Mouse (Mus musculus): ENCODE measurements around the gene Gm5148. TPM values are rescaled to one million over a fixed set of nuclear protein-coding genes. Genes with fewer than 3 reads are reported as not detected.

Gene Gm5148
- total and polyA plus RNA-seq, 3 experiments: 1.0 to 147 TPM; not detected in 1

GRCm38 (mm10) chr3:37744050-37744449 is 19.8 kb upstream of the Gm5148 start:
- Histone ChIP-seq H3K36me3 (ENCODE audit: control insufficient read depth in 1 of 2, insufficient read depth in 2 of 2, low read length in 2 of 2) (peaks cover 0 to 32% of the 10 kb centered on the region in 2 experiments; a peak in 2 of 4 replicates), H3K27ac (ENCODE audit: control insufficient read depth, low read depth, low read length) (no peak overlapping the region), H3K27me3 (ENCODE audit: control insufficient read depth in 1 of 2, insufficient read depth in 2 of 2, low read length in 2 of 2) (no peaks in the 10 kb centered on the region), H3K79me2 (ENCODE audit: control insufficient read depth, insufficient read depth, low read length, poor library complexity) (no peaks in the 10 kb centered on the region), H3K4me1 (ENCODE audit: control insufficient read depth in 1 of 2, insufficient read depth in 2 of 2, low read length in 2 of 2) (peaks cover 18 to 32% of the 10 kb centered on the region in 2 experiments), H3K4me3 (ENCODE audit: control insufficient read depth in 1 of 2, insufficient read depth in 1 of 2, low read depth in 2 of 2, low read length in 2 of 2) (no peak overlapping the region), H3K9me3 (replicated peaks; ENCODE audit: insufficient read depth, low read length) (no peaks in the 10 kb centered on the region), H3K9ac (ENCODE audit: control insufficient read depth, low read depth, low read length, poor library complexity, severe bottlenecking) (no peak overlapping the region)
- TF ChIP-seq NRF1 (IDR thresholded peaks at IDR 0.05; ENCODE audit: insufficient read depth, low read depth, low read length, poor library complexity, severe bottlenecking) (no peak), POLR2AphosphoS2 (IDR thresholded peaks at IDR 0.05; ENCODE audit: low read length) (no peak), RCOR1 (IDR thresholded peaks at IDR 0.05; ENCODE audit: low read depth, low read length) (no peak), ETS1 (IDR thresholded peaks at IDR 0.05; ENCODE audit: low read depth, low read length) (no peak), KAT2A (conservative IDR thresholded peaks at IDR 0.05; ENCODE audit: low read depth, low read length) (no peak), BHLHE40 (IDR thresholded peaks at IDR 0.05; ENCODE audit: borderline replicate concordance, low read depth, low read length) (no peak), HCFC1 (IDR thresholded peaks at IDR 0.05; ENCODE audit: low read depth, low read length) (no peak), MAX (IDR thresholded peaks at IDR 0.05; ENCODE audit: low read length) (no peak), GATA1 (IDR thresholded peaks at IDR 0.05; ENCODE audit: low read depth, low read length) (no peak), TBP (IDR thresholded peaks at IDR 0.05; ENCODE audit: low read depth, low read length) (no peak)
- peak; percentile 44 for DNase-seq (ENCODE audit: low read depth, low spot score)

DNA sequence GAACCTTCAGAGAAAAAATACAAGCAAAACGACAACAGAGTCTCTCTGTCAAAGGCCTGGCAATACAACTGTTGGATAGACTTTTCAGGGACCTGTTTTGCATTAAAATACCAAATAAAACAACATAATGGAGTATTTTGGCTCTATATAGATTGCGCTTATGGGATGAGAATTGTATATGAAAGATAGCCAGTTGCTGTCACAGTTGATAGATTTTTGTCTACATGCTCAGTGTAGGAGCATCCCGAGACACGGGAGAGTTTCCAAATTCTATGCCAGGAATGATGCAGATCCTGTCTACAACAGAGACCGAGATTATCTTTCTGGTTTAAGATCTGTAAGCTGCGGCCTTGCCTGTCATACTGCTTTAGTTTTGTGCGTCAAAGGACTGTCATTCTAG is 15.7 kb upstream of the Gm5148 start:
- Histone ChIP-seq H3K27me3 (ENCODE audit: control insufficient read depth in 1 of 2, insufficient read depth in 2 of 2, low read length in 2 of 2) (no peaks in the 10 kb centered on the region), H3K4me3 (ENCODE audit: control insufficient read depth in 1 of 2, insufficient read depth in 1 of 2, low read depth in 2 of 2, low read length in 2 of 2) (no peak overlapping the region), H3K36me3 (ENCODE audit: control insufficient read depth in 1 of 2, insufficient read depth in 2 of 2, low read length in 2 of 2) (peaks cover 0 to 14% of the 10 kb centered on the region in 2 experiments; a peak in 2 of 4 replicates), H3K9ac (ENCODE audit: control insufficient read depth, low read depth, low read length, poor library complexity, severe bottlenecking) (no peak overlapping the region), H3K27ac (ENCODE audit: control insufficient read depth, low read depth, low read length) (no peak overlapping the region), H3K4me1 (ENCODE audit: control insufficient read depth in 1 of 2, insufficient read depth in 2 of 2, low read length in 2 of 2) (peaks cover 6 to 21% of the 10 kb centered on the region in 2 experiments; a peak in 3 of 4 replicates), H3K9me3 (replicated peaks; ENCODE audit: insufficient read depth, low read length) (no peaks in the 10 kb centered on the region), H3K79me2 (ENCODE audit: control insufficient read depth, insufficient read depth, low read length, poor library complexity) (no peaks in the 10 kb centered on the region)
- DNase-seq (ENCODE audit: low read depth, low spot score): no peak
- no peak for TF ChIP-seq MYB (IDR thresholded peaks at IDR 0.05; ENCODE audit: low read depth, low read length)
- TF ChIP-seq GATA1 (IDR thresholded peaks at IDR 0.05; ENCODE audit: low read depth, low read length): no peak
- no peak for TF ChIP-seq MYC (IDR thresholded peaks at IDR 0.05; ENCODE audit: low read depth, low read length)
- TF ChIP-seq ETS1 (IDR thresholded peaks at IDR 0.05; ENCODE audit: low read depth, low read length): no peak

DNA sequence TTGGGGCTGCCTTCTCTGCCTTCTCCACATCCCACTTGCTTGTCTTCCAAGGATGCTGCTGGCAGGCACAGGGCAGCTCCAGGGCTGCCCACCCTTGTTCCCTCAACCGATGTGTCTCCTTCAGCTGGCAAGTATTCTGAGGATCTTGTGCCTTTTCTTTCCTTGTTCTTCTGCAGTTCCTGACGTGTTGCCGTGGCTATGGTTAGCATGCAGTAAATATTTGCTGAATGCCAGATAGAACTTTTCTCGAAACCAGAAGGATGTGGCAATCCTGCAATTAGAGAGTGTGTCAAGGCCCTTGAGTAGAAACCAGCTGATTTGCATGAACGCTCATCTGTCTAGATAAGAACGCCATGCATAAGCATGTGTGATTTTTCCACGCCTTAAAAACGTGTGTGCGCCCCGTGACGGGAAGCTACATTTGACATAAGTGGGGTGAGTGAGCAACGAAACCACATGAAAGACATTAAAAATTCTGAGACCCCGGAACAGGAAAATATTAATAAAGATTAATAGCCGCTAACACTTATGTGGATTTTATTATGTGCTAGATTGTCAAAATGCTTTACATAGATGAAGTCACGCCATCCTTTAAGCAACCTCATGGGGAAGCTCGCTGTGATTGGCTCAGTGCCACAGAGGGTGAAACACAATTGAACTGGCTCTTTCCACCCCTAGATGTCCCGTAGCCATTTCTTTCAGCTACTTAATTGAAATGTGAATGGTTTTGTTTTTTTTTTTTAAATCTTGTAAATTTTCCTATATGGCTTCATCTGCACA is 14.1 kb upstream of the Gm5148 start:
- no peaks in the 10 kb centered on the region for H3K79me2 ChIP-seq (ENCODE audit: control insufficient read depth, insufficient read depth, low read length, poor library complexity)
- TF ChIP-seq BHLHE40 (IDR thresholded peaks at IDR 0.05; ENCODE audit: borderline replicate concordance, low read depth, low read length) (no peak), MXI1 (IDR thresholded peaks at IDR 0.05; ENCODE audit: low read depth, low read length) (no peak), SIN3A (IDR thresholded peaks at IDR 0.05; ENCODE audit: low read length) (no peak), CHD1 (IDR thresholded peaks at IDR 0.05; ENCODE audit: low read depth, low read length) (no peak), E2F4 (IDR thresholded peaks at IDR 0.05; ENCODE audit: borderline replicate concordance, low read depth, low read length) (no peak), GATA1 (IDR thresholded peaks at IDR 0.05; ENCODE audit: low read depth, low read length) (no peak), KAT2A (conservative IDR thresholded peaks at IDR 0.05; ENCODE audit: low read depth, low read length) (no peak), EP300 (IDR thresholded peaks at IDR 0.05; ENCODE audit: low read depth in 1 of 2, low read length in 2 of 2) (no peak), CTCF (IDR thresholded peaks at IDR 0.05 in 2 of 3, conservative IDR thresholded peaks at IDR 0.05 in 1 of 3; ENCODE audit: control insufficient read depth in 1 of 3, insufficient read depth in 1 of 3, low read depth in 2 of 3, low read length in 3 of 3, poor library complexity in 1 of 3, severe bottlenecking in 1 of 3) (no peak), ELF1 (IDR thresholded peaks at IDR 0.05; ENCODE audit: low read depth, low read length) (no peak), MAZ (IDR thresholded peaks at IDR 0.05; ENCODE audit: low read depth, low read length) (no peak), ZC3H11A (IDR thresholded peaks at IDR 0.05; ENCODE audit: low read depth, low read length) (no peak), TBP (IDR thresholded peaks at IDR 0.05; ENCODE audit: low read depth, low read length) (no peak), MYB (IDR thresholded peaks at IDR 0.05; ENCODE audit: low read depth, low read length) (no peak)
- no peak overlapping the region for H3K27ac ChIP-seq (ENCODE audit: control insufficient read depth, low read depth, low read length)
- H3K27me3 ChIP-seq (ENCODE audit: control insufficient read depth in 1 of 2, insufficient read depth in 2 of 2, low read length in 2 of 2): no peaks in the 10 kb centered on the region
- DNase-seq (ENCODE audit: low read depth, low spot score): no peak
- peaks cover 0 to 11% of the 10 kb centered on the region in 2 experiments; a peak in 2 of 4 replicates for H3K36me3 ChIP-seq (ENCODE audit: control insufficient read depth in 1 of 2, insufficient read depth in 2 of 2, low read length in 2 of 2)
- H3K9ac ChIP-seq (ENCODE audit: control insufficient read depth, low read depth, low read length, poor library complexity, severe bottlenecking): no peak overlapping the region
- peaks cover 6 to 17% of the 10 kb centered on the region in 2 experiments; a peak in 3 of 4 replicates for H3K4me1 ChIP-seq (ENCODE audit: control insufficient read depth in 1 of 2, insufficient read depth in 2 of 2, low read length in 2 of 2)
- no peak overlapping the region for H3K4me3 ChIP-seq (ENCODE audit: control insufficient read depth in 1 of 2, insufficient read depth in 1 of 2, low read depth in 2 of 2, low read length in 2 of 2)
- no peaks in the 10 kb centered on the region for H3K9me3 ChIP-seq (replicated peaks; ENCODE audit: insufficient read depth, low read length)

Data from MEL (cell line).